Mouse (Mus musculus) CH12F3 (cell line): ENCODE data around the gene Ankib1.
"Not testable (repeated sequence)": the region's sequence is repeated elsewhere in the genome, so short reads cannot be mapped to it uniquely, and the experiment has no call there.

ENCODE experiments used
- in situ Hi-C: fragments of 300-500 bp; cut with MboI; formaldehyde crosslinking; loops from 2 replicates; pipeline ENCODE4 v1.14.3; 2020; ENCODE audit warnings: low sequenced_read_pairs

Ankib1 gene

GRCm38 (mm10) chr5:3802433-3803291 lies at the start of gene Ankib1, which contains the start of gene Krit1:
Ankib1 (minus strand) TSS chr5:3802925.
Krit1 (plus strand) TSS chr5:3803184.
- in situ Hi-C loops, result no loop called here

GRCm38 (mm10) chr5:3845026-3845425 lies 42.3 kb upstream of the Ankib1 start, which contains the start of gene Lrrd1:
Lrrd1 (plus strand) TSS chr5:3845173.
- in situ Hi-C loops, result no loop called here

GRCm38 (mm10) chr5:3834107-3834506 lies 31.4 kb upstream of the Ankib1 start:
- in situ Hi-C loops, result no loop called here

GRCm38 (mm10) chr5:3808472-3808871 lies 5.7 kb upstream of the Ankib1 start:
- in situ Hi-C loops, result no loop called here

- in situ Hi-C loops, result no loop called here
Observed at GRCm38 (mm10) chr5:3803292-3804165, 804 bp upstream of the Ankib1 start.

- in situ Hi-C loops, result no loop called here
Observed at GRCm38 (mm10) chr5:3801672-3802432, 873 bp downstream of the Ankib1 start.

- in situ Hi-C loops, result no loop called here
Observed at GRCm38 (mm10) chr5:3800881-3801280, 1.8 kb downstream of the Ankib1 start.

GRCm38 (mm10) chr5:3800041-3800440 lies 2.7 kb downstream of the Ankib1 start:
- in situ Hi-C loops, result no loop called here

GRCm38 (mm10) chr5:3798656-3799055 lies 4.1 kb downstream of the Ankib1 start:
- in situ Hi-C loops, result not testable (repeated sequence)

- in situ Hi-C loops, result not testable (repeated sequence)
Observed at GRCm38 (mm10) chr5:3797101-3797500, 5.6 kb downstream of the Ankib1 start.

- in situ Hi-C loops, result no loop called here
Observed at GRCm38 (mm10) chr5:3791048-3791447, 11.7 kb downstream of the Ankib1 start.

- in situ Hi-C loops, result no loop called here
Observed at GRCm38 (mm10) chr5:3787548-3787947, 15.2 kb downstream of the Ankib1 start.

GRCm38 (mm10) chr5:3784751-3785496 lies 17.8 kb downstream of the Ankib1 start:
- in situ Hi-C loops, result no loop called here

GRCm38 (mm10) chr5:3783947-3784681 lies 18.6 kb downstream of the Ankib1 start:
- in situ Hi-C loops, result no loop called here

GRCm38 (mm10) chr5:3782670-3783069 lies 20.1 kb downstream of the Ankib1 start:
- in situ Hi-C loops, result no loop called here

- in situ Hi-C loops, result no loop called here
Observed at GRCm38 (mm10) chr5:3772017-3772416, 30.7 kb downstream of the Ankib1 start.

- in situ Hi-C loops, result no loop called here
Observed at GRCm38 (mm10) chr5:3771512-3771911, 31.2 kb downstream of the Ankib1 start.

- in situ Hi-C loops, result not testable (repeated sequence)
Observed at GRCm38 (mm10) chr5:3750536-3750935, 52.2 kb downstream of the Ankib1 start.

GRCm38 (mm10) chr5:3732846-3733245 lies 69.9 kb downstream of the Ankib1 start:
- in situ Hi-C loops, result not testable (repeated sequence)
